Mouse (Mus musculus): Measurements from ENCODE around the gene Rapgef5.

Rapgef5 gene

GRCm38 (mm10) chr12:117674511-117674910 is 158.2 kb downstream of the Rapgef5 start:
- DNase-seq (ENCODE audit: low read depth), result no peak

GRCm38 (mm10) chr12:117676265-117676664 is 160.0 kb downstream of the Rapgef5 start:
- DNase-seq (ENCODE audit: low read depth), result no peak

- no peak for DNase-seq (ENCODE audit: low read depth)
Measured at GRCm38 (mm10) chr12:117678916-117679315, 162.6 kb downstream of the Rapgef5 start.

- no peak for DNase-seq (ENCODE audit: low read depth)
Measured at GRCm38 (mm10) chr12:117679795-117680194, 163.5 kb downstream of the Rapgef5 start.

GRCm38 (mm10) chr12:117681273-117681672 is 165.0 kb downstream of the Rapgef5 start:
- no peak for DNase-seq (ENCODE audit: low read depth)

- no peak for DNase-seq (ENCODE audit: low read depth)
Measured at GRCm38 (mm10) chr12:117683377-117683776, 167.1 kb downstream of the Rapgef5 start.

- no peak for DNase-seq (ENCODE audit: low read depth)
Measured at GRCm38 (mm10) chr12:117683984-117684383, 167.7 kb downstream of the Rapgef5 start.

GRCm38 (mm10) chr12:117684788-117685187 is 168.5 kb downstream of the Rapgef5 start:
- DNase-seq (ENCODE audit: low read depth), result no peak

GRCm38 (mm10) chr12:117685336-117685735 is 169.1 kb downstream of the Rapgef5 start:
- DNase-seq (ENCODE audit: low read depth), result no peak

GRCm38 (mm10) chr12:117686732-117687131 is 170.5 kb downstream of the Rapgef5 start:
- DNase-seq (ENCODE audit: low read depth), result no peak

GRCm38 (mm10) chr12:117688655-117689548 is 172.6 kb downstream of the Rapgef5 start:
- DNase-seq (ENCODE audit: low read depth), result no peak

GRCm38 (mm10) chr12:117691336-117691735 is 175.1 kb downstream of the Rapgef5 start:
- no peak for DNase-seq (ENCODE audit: low read depth)

- no peak for DNase-seq (ENCODE audit: low read depth)
Measured at GRCm38 (mm10) chr12:117692775-117693174, 176.5 kb downstream of the Rapgef5 start.

GRCm38 (mm10) chr12:117699950-117700665 is 183.8 kb downstream of the Rapgef5 start:
- DNase-seq (ENCODE audit: low read depth), result no peak

GRCm38 (mm10) chr12:117700927-117701326 is 184.6 kb downstream of the Rapgef5 start:
- DNase-seq (ENCODE audit: low read depth), result no peak

GRCm38 (mm10) chr12:117702291-117702690 is 186.0 kb downstream of the Rapgef5 start:
- DNase-seq (ENCODE audit: low read depth), result no peak

GRCm38 (mm10) chr12:117702928-117703327 is 186.6 kb downstream of the Rapgef5 start:
- no peak for DNase-seq (ENCODE audit: low read depth)

- DNase-seq (ENCODE audit: low read depth), result no peak
Measured at GRCm38 (mm10) chr12:117703413-117703812, 187.1 kb downstream of the Rapgef5 start.

GRCm38 (mm10) chr12:117705308-117705707 is 189.0 kb downstream of the Rapgef5 start:
- no peak for DNase-seq (ENCODE audit: low read depth)

- no peak for DNase-seq (ENCODE audit: low read depth)
Measured at GRCm38 (mm10) chr12:117709280-117709679, 193.0 kb downstream of the Rapgef5 start.

- no peak for DNase-seq (ENCODE audit: low read depth)
Measured at GRCm38 (mm10) chr12:117712474-117712873, 196.2 kb downstream of the Rapgef5 start.

- DNase-seq (ENCODE audit: low read depth), result no peak
Measured at GRCm38 (mm10) chr12:117713616-117714015, 197.3 kb downstream of the Rapgef5 start.

Data from c-Kit-positive CD71-positive TER-119-negative erythroid progenitor cells, embryonic 14.5 days (primary cell).